Mouse (Mus musculus): ENCODE data around the gene Gramd2.

Gene Gramd2

GRCm38 (mm10) chr9:59667904-59668303 lies 12.0 kb upstream of the Gramd2 start:
- DNase-seq (ENCODE audit: low read depth, low spot score): no peak

- no peak for DNase-seq (ENCODE audit: low read depth, low spot score)
Measured at GRCm38 (mm10) chr9:59668473-59668872, 11.5 kb upstream of the Gramd2 start.

- no peak for DNase-seq (ENCODE audit: low read depth, low spot score)
Measured at GRCm38 (mm10) chr9:59669172-59669571, 10.8 kb upstream of the Gramd2 start.

GRCm38 (mm10) chr9:59672195-59672894 lies 7.6 kb upstream of the Gramd2 start:
- no peak for DNase-seq (ENCODE audit: low read depth, low spot score)

- DNase-seq (ENCODE audit: low read depth, low spot score): no peak
Measured at GRCm38 (mm10) chr9:59673427-59673826, 6.5 kb upstream of the Gramd2 start.

GRCm38 (mm10) chr9:59675598-59675997 lies 4.3 kb upstream of the Gramd2 start:
- DNase-seq (ENCODE audit: low read depth, low spot score): no peak

GRCm38 (mm10) chr9:59678313-59678712 lies 1.6 kb upstream of the Gramd2 start:
- no peak for DNase-seq (ENCODE audit: low read depth, low spot score)

- DNase-seq (ENCODE audit: low read depth, low spot score): no peak
Measured at GRCm38 (mm10) chr9:59680534-59680875, 561 bp downstream of the Gramd2 start.

GRCm38 (mm10) chr9:59684020-59684419 lies 4.1 kb downstream of the Gramd2 start:
- DNase-seq (ENCODE audit: low read depth, low spot score): no peak

- no peak for DNase-seq (ENCODE audit: low read depth, low spot score)
Measured at GRCm38 (mm10) chr9:59687416-59688046, 7.6 kb downstream of the Gramd2 start.

GRCm38 (mm10) chr9:59691635-59692094 lies 11.7 kb downstream of the Gramd2 start:
- no peak for DNase-seq (ENCODE audit: low read depth, low spot score)

GRCm38 (mm10) chr9:59692145-59692544 lies 12.2 kb downstream of the Gramd2 start:
- DNase-seq (ENCODE audit: low read depth, low spot score): no peak

GRCm38 (mm10) chr9:59694571-59695450 lies 14.9 kb downstream of the Gramd2 start:
- DNase-seq (ENCODE audit: low read depth, low spot score): no peak

GRCm38 (mm10) chr9:59695451-59695813 lies 15.5 kb downstream of the Gramd2 start:
- no peak for DNase-seq (ENCODE audit: low read depth, low spot score)

GRCm38 (mm10) chr9:59696381-59696780 lies 16.4 kb downstream of the Gramd2 start:
- no peak for DNase-seq (ENCODE audit: low read depth, low spot score)

GRCm38 (mm10) chr9:59701094-59701493 lies 21.1 kb downstream of the Gramd2 start:
- DNase-seq (ENCODE audit: low read depth, low spot score): no peak

GRCm38 (mm10) chr9:59703099-59703498 lies 23.2 kb downstream of the Gramd2 start:
- DNase-seq (ENCODE audit: low read depth, low spot score): no peak

- DNase-seq (ENCODE audit: low read depth, low spot score): peak; percentile 69
Measured at GRCm38 (mm10) chr9:59706850-59707825, 27.2 kb downstream of the Gramd2 start.

GRCm38 (mm10) chr9:59709225-59709624 lies 29.3 kb downstream of the Gramd2 start:
- DNase-seq (ENCODE audit: low read depth, low spot score): no peak

- DNase-seq (ENCODE audit: low read depth, low spot score): no peak
Measured at GRCm38 (mm10) chr9:59716275-59716898, 36.4 kb downstream of the Gramd2 start.

- no peak for DNase-seq (ENCODE audit: low read depth, low spot score)
Measured at GRCm38 (mm10) chr9:59718237-59718636, 38.3 kb downstream of the Gramd2 start.
